Mouse (Mus musculus): ENCODE results near the gene Rbbp4. TPM values are rescaled to one million over a fixed set of nuclear protein-coding genes. Genes with fewer than 3 reads are reported as not detected.

Rbbp4 gene
- 100 to 1,000 TPM; 115 to 123 TPM for total RNA-seq (2021)
- long read RNA-seq, experiment 1, full-length matches to known transcripts, result 8 of 24 reads
- long read RNA-seq, experiment 1, partial matches to known transcripts, result 4 of 24 reads
- long read RNA-seq, experiment 1, other reads (novel, unspliced or antisense), result 12 of 24 reads
- long read RNA-seq, experiment 2, full-length matches to known transcripts, result 4 of 16 reads
- long read RNA-seq, experiment 2, partial matches to known transcripts, result 3 of 16 reads
- long read RNA-seq, experiment 2, other reads (novel, unspliced or antisense), result 9 of 16 reads

- Histone ChIP-seq H3K27ac (peak within 1 kb of the TSS; percentile 99), H3K4me3 (peak within 1 kb of the TSS; percentile 80)
- peak; percentile 94 to 98 for DNase-seq (ENCODE audit: extremely low spot score in 1 of 2, low spot score in 2 of 2)
- intact Hi-C loops (cut with DNase I), result loop anchor here (1.0 kb wide), 1 partner anchor 126 kb away; the partner anchor contains the start of gene Bsdc1
- peak; percentile 49 for TF ChIP-seq CTCF (IDR thresholded peaks at IDR 0.05)
These were observed at the start of gene Rbbp4, which contains the start of gene Zbtb8os for GRCm38 (mm10) chr4:129335216-129336074. Gene Rbbp4, minus strand, starts transcription at chr4:129335370. Gene Zbtb8os, plus strand, starts transcription at chr4:129335695.

- DNase-seq (ENCODE audit: extremely low spot score in 1 of 2, low spot score in 2 of 2), result no peak
- H3K4me3 ChIP-seq, result no peak overlapping the region
- no peak overlapping the region for H3K27ac ChIP-seq
- intact Hi-C loops (cut with DNase I), result no loop called here
- TF ChIP-seq CTCF (IDR thresholded peaks at IDR 0.05), result no peak
These were observed 49.3 kb upstream of the Rbbp4 start for GRCm38 (mm10) chr4:129384440-129384839.

DNA sequence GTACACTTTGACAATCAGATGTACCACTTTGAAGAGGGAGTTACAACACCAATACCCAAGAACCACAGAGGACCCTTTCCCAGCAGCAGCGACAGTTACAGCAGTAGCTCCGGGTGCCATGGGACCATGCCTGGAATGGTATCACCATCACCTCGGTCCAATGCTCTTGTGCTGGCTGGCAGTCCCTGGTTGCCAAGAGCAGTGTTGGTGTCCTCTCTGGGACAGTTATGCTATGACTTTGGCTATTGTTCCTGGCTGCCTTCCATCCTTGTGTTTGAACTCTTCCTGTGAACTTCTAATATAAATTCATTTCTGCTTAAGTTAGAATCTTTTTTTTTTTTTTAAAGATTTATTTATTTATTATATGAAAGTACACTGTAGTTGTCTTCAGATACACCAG lies 48.4 kb upstream of the Rbbp4 start:
- H3K27ac ChIP-seq, result no peak overlapping the region
- no peak for DNase-seq (ENCODE audit: extremely low spot score in 1 of 2, low spot score in 2 of 2)
- no peak for TF ChIP-seq CTCF (IDR thresholded peaks at IDR 0.05)
- no peak overlapping the region for H3K4me3 ChIP-seq
- intact Hi-C loops (cut with DNase I), result no loop called here

DNA sequence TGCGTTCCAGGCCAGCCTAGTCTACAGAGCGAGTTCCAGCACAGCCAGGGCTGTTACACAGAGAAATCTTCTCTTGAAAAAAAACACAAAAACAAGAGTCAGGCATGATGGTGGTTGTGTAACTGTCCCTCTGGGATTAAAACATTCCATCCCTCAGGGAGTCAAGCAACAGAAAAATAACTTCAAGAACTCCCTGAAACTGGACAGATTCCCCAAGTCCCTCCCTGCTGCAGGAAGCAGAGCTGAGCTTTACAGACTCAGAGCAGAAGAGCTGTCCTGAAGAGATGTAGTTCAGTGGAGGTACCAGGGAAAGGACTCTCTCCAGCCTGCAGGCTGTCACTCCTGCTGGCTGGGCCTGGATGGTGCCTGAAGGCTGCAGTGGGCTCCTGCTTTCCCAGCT lies 47.3 kb upstream of the Rbbp4 start:
- H3K4me3 ChIP-seq, result no peak overlapping the region
- TF ChIP-seq CTCF (IDR thresholded peaks at IDR 0.05), result no peak
- no peak for DNase-seq (ENCODE audit: extremely low spot score in 1 of 2, low spot score in 2 of 2)
- H3K27ac ChIP-seq, result no peak overlapping the region
- intact Hi-C loops (cut with DNase I), result no loop called here

DNA sequence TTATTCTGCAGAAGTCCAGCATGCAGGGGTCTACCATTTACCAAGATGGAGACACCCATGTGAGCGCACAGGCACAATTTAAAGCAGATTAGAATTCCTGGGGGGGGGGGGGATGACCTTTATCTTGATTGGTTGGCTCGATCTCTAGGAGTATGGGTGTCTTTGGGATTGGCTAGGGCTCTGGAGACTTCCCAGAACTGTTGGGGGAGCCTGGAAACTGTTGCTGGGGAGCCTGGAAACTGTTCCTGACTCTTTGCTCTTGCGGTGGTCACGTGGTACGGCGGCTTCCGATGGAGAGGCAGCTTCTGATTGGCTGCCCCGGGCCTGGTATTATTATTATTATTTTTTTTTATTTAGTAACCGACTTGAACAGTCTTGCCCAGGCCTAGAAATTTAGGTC lies 46.9 kb upstream of the Rbbp4 start:
- no peak overlapping the region for H3K4me3 ChIP-seq
- DNase-seq (ENCODE audit: extremely low spot score in 1 of 2, low spot score in 2 of 2), result no peak
- no peak overlapping the region for H3K27ac ChIP-seq
- TF ChIP-seq CTCF (IDR thresholded peaks at IDR 0.05), result no peak
- intact Hi-C loops (cut with DNase I), result no loop called here

DNA sequence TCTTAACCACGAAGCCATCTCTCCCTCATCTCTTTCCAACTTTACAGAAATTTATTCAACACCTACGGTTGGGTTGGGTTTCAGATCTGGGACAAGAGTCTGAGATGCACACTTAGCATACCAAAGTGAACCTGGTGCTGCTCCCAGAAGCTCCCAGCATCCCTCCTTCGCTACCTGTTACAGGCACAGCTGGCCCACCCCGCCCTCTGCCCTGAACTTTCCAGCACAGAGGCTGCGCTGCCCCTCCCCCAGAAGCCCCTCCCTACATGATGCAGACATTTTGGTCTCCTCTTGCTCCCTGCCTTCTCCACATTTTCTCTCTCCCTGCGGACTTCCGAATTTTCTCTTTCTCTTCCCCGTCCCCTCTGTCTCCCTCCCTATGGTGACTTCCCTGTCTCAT lies 46.0 kb upstream of the Rbbp4 start:
- TF ChIP-seq CTCF (IDR thresholded peaks at IDR 0.05), result no peak
- DNase-seq (ENCODE audit: extremely low spot score in 1 of 2, low spot score in 2 of 2), result no peak
- Histone ChIP-seq H3K27ac (no peak overlapping the region), H3K4me3 (no peak overlapping the region)
- intact Hi-C loops (cut with DNase I), result no loop called here

- intact Hi-C loops (cut with DNase I), result no loop called here
- no peak overlapping the region for H3K4me3 ChIP-seq
- no peak for TF ChIP-seq CTCF (IDR thresholded peaks at IDR 0.05)
- H3K27ac ChIP-seq, result no peak overlapping the region
- no peak for DNase-seq (ENCODE audit: extremely low spot score in 1 of 2, low spot score in 2 of 2)
These were observed 44.6 kb upstream of the Rbbp4 start for GRCm38 (mm10) chr4:129379805-129380204.

GRCm38 (mm10) chr4:129377601-129378390 lies 42.6 kb upstream of the Rbbp4 start, which contains the start of gene Zbtb8a:
Gene Zbtb8a, minus strand, starts transcription at chr4:129378116.
- Histone ChIP-seq H3K4me3 (peak within 1 kb of the TSS; percentile 68), H3K27ac (peak within 1 kb of the TSS; percentile 83)
- no peak; the same call in none of the 2 replicates for TF ChIP-seq CTCF (IDR thresholded peaks at IDR 0.05)
- peak; percentile 34 to 35 for DNase-seq (ENCODE audit: extremely low spot score in 1 of 2, low spot score in 2 of 2)
- intact Hi-C loops (cut with DNase I), result no loop called here

- DNase-seq (ENCODE audit: extremely low spot score in 1 of 2, low spot score in 2 of 2), result peak; percentile 29 to 43
- Histone ChIP-seq H3K27ac (peak overlapping the region; percentile 67), H3K4me3 (peak overlapping the region; percentile 68)
- intact Hi-C loops (cut with DNase I), result no loop called here
- no peak for TF ChIP-seq CTCF (IDR thresholded peaks at IDR 0.05)
These were observed 41.9 kb upstream of the Rbbp4 start for GRCm38 (mm10) chr4:129376961-129377545.

DNA sequence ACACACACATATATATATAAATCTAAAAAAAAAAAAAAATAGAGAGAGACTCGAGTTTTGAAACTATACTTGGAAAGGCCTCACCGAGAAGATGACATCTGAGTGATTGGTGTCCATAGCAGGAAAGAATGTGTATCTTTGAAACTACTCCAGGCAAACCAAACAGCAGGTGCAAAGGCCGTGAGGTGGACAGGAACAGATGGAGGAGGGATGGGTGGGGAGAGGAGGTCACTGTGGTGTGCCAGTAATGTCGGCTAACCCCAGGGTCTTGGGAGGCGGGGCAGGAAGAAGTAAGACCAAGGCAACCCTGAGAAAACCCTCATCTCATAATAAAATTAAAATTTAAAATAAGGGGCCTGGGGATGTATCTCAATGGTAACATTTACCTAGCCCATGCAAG lies 40.7 kb upstream of the Rbbp4 start:
- intact Hi-C loops (cut with DNase I), result no loop called here
- TF ChIP-seq CTCF (IDR thresholded peaks at IDR 0.05), result no peak
- no peak for DNase-seq (ENCODE audit: extremely low spot score in 1 of 2, low spot score in 2 of 2)

GRCm38 (mm10) chr4:129375000-129375399 lies 39.8 kb upstream of the Rbbp4 start:
- Histone ChIP-seq H3K4me3 (no peak overlapping the region), H3K27ac (no peak overlapping the region)
- intact Hi-C loops (cut with DNase I), result no loop called here
- TF ChIP-seq CTCF (IDR thresholded peaks at IDR 0.05), result no peak
- DNase-seq (ENCODE audit: extremely low spot score in 1 of 2, low spot score in 2 of 2), result no peak

More for the DNA sequence above, 40.7 kb upstream of the Rbbp4 start:
- Histone ChIP-seq H3K27ac (no peak overlapping the region), H3K4me3 (no peak overlapping the region)
